Mouse (Mus musculus) C2C12 (cell line): Measurements from ENCODE around the gene Dnase1l3. TPM values are rescaled to one million over a fixed set of nuclear protein-coding genes. Genes with fewer than 3 reads are reported as not detected.
"Not testable (repeated sequence)": the region's sequence is repeated elsewhere in the genome, so short reads cannot be mapped to it uniquely, and the experiment has no call there.

Experiments used
- H3K27me3 ChIP-seq: one replicate; pipeline ENCODE4 v1.6.1; 2011; ENCODE audit not compliant: control insufficient read depth, insufficient read depth, insufficient read length
- H3K36me3 ChIP-seq: one replicate; pipeline ENCODE4 v1.6.1; 2011; ENCODE audit not compliant: control insufficient read depth, insufficient read depth
- H3K4me3 ChIP-seq: one replicate; pipeline ENCODE4 v1.5.1; 2011; ENCODE audit warnings: mild to moderate bottlenecking, control low read depth; ENCODE audit not compliant: poor library complexity, insufficient read depth, severe bottlenecking
- H3K79me2 ChIP-seq: one replicate; pipeline ENCODE4 v1.6.1; 2011; ENCODE audit not compliant: control insufficient read depth, insufficient read depth
- H3K79me3 ChIP-seq: one replicate; pipeline ENCODE4 v1.6.1; 2011; ENCODE audit warnings: low read depth, control low read depth
- H3ac ChIP-seq: one replicate; pipeline ENCODE3; 2011; ENCODE audit warnings: low read depth; ENCODE audit not compliant: control insufficient read depth, insufficient read length
- CEBPB ChIP-seq: IDR thresholded peaks from one replicate; pipeline ENCODE4 v1.6.1; 2011; ENCODE audit warnings: low read depth, mild to moderate bottlenecking, control low read depth, moderate library complexity
- CTCF ChIP-seq: IDR thresholded peaks from one replicate; pipeline ENCODE4 v1.5.1; 2011; ENCODE audit not compliant: control insufficient read depth, insufficient read depth, insufficient read length
- FOSL1 ChIP-seq: IDR thresholded peaks from one replicate; pipeline ENCODE4 v1.8.0; 2011; ENCODE audit warnings: mild to moderate bottlenecking, low read length; ENCODE audit not compliant: poor library complexity, insufficient read depth, severe bottlenecking
- MAX ChIP-seq: IDR thresholded peaks from one replicate; pipeline ENCODE4 v1.6.1; 2011; ENCODE audit warnings: mild to moderate bottlenecking, control low read depth
- MYOD1 ChIP-seq: IDR thresholded peaks from one replicate; pipeline ENCODE4 v1.6.1; 2011; ENCODE audit warnings: low read depth; ENCODE audit not compliant: control insufficient read depth, insufficient read length
- MYOG ChIP-seq: IDR thresholded peaks from one replicate; pipeline ENCODE4 v1.6.1; 2011; ENCODE audit not compliant: control insufficient read depth, insufficient read length; ENCODE audit errors: extremely low read depth
- USF1 ChIP-seq: IDR thresholded peaks from one replicate; pipeline ENCODE4 v1.6.1; 2011; ENCODE audit warnings: low read depth, mild to moderate bottlenecking, control low read depth, moderate library complexity
- polyA plus RNA-seq: library from polyadenylated mRNA; unstranded; fragments of >200 nt; fragmentation: generic; extraction: Trizol; gene quantifications from one replicate; pipeline ENCODE4 v1.2.1, GENCODE M21; 2012; ENCODE audit warnings: missing spikeins

Gene Dnase1l3
- polyA plus RNA-seq, 1 experiment, result not detected

DNA sequence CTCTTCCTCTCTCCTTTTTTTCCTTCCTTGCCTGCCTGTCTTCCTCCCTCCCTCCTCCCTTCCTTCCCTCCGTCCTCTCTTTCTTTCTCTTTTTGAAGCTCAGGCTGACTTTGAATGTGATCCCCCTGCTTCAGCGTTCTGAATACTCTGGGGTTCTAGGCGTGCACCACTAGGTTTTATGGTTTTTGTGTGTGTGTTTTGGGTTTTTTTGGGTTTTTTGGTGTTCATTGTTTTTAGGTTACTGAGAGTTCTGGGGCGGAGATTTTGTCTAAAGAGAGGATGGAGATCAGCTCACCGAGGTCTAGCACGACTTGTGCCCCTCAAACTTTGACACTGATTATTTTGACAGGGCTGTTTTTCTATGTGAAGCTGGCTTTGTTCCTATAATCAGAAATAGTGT is 17.6 kb upstream of the Dnase1l3 start:
- no peak for TF ChIP-seq USF1
- TF ChIP-seq CTCF, result no peak
- TF ChIP-seq MYOD1, result no peak
- no peak for TF ChIP-seq MAX
- H3ac ChIP-seq, result no peak overlapping the region
- no peaks in the 10 kb centered on the region for H3K36me3 ChIP-seq
- H3K27me3 ChIP-seq, result no peaks in the 10 kb centered on the region
- no peaks in the 10 kb centered on the region for H3K79me2 ChIP-seq
- H3K4me3 ChIP-seq, result no peak overlapping the region
- H3K79me3 ChIP-seq, result no peaks in the 10 kb centered on the region

DNA sequence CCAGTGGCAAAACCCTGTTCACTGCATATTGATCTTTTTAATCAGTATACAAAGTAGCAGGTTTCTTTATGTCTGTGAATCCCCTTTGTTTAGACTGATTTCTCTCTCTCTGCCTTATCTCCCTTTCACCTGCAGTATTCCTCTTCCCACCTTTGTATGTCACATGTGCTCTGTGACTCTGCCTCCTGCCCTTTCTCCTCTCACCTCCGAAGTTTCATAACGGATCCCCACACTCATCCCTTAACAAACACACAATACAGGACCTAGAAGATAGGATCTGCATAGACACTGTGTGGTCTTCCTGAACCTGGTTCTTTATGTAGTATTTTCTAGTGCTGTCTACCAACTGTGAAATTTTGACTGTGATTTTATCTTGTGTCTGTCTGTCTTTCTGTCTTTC is 16.9 kb upstream of the Dnase1l3 start:
- H3K27me3 ChIP-seq, result no peaks in the 10 kb centered on the region
- no peaks in the 10 kb centered on the region for H3K79me3 ChIP-seq
- H3K36me3 ChIP-seq, result no peaks in the 10 kb centered on the region
- TF ChIP-seq MAX (no peak), FOSL1 (no peak), USF1 (no peak), CEBPB (no peak), MYOG (no peak), CTCF (no peak), MYOD1 (no peak)
- no peaks in the 10 kb centered on the region for H3K79me2 ChIP-seq
- H3ac ChIP-seq, result no peak overlapping the region
- H3K4me3 ChIP-seq, result no peak overlapping the region

DNA sequence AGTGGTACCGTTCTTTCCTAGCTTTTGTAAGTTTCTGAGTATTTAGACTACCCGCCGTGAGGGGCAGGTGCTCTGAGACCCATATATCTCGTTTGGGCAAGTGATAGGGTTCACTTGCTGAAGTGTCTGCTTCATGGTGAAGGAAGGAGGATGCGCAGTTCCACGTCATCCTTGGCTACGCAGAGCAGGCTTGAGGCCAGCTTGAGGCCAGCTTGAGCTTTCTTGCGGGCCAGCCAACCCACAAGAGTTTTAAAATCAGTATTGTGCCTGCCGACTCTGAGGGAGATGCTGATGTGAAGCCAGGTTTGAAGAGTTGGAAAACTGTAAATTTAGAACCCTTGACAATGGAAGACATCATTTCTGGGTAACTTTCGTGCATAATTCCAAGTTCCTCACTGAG is 13.6 kb upstream of the Dnase1l3 start:
- no peaks in the 10 kb centered on the region for H3K36me3 ChIP-seq
- H3K79me3 ChIP-seq, result no peaks in the 10 kb centered on the region
- no peak overlapping the region for H3K4me3 ChIP-seq
- TF ChIP-seq MAX (no peak), CTCF (no peak), CEBPB (no peak), MYOD1 (no peak), USF1 (no peak), MYOG (no peak), FOSL1 (no peak)
- H3ac ChIP-seq, result no peak overlapping the region
- H3K79me2 ChIP-seq, result no peaks in the 10 kb centered on the region
- H3K27me3 ChIP-seq, result no peaks in the 10 kb centered on the region

DNA sequence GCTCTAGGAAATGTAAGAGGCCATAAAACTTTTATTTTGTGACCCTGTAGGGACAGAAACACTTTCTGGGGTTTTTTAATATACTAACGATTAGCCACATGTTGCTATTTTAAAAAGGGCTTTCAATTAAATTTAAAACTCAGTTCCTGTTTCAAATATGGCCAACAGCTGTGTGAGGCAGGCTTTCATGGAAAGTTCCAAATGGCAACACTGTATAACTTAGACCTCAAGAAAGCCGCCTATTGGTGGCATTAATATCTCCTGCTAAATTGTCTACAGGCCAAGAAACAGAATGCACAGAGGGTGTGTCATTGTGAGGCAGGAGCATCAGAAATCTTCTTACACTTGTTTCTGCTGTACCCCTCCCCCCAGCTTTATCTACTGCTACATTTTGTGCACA is 13.1 kb upstream of the Dnase1l3 start:
- no peaks in the 10 kb centered on the region for H3K79me2 ChIP-seq
- H3K36me3 ChIP-seq, result no peaks in the 10 kb centered on the region
- H3ac ChIP-seq, result no peak overlapping the region
- no peaks in the 10 kb centered on the region for H3K27me3 ChIP-seq
- H3K4me3 ChIP-seq, result no peak overlapping the region
- H3K79me3 ChIP-seq, result no peaks in the 10 kb centered on the region
- no peak for TF ChIP-seq MYOD1
- no peak for TF ChIP-seq CTCF
- TF ChIP-seq USF1, result no peak
- no peak for TF ChIP-seq MAX
- TF ChIP-seq MYOG, result no peak
- no peak for TF ChIP-seq FOSL1
- TF ChIP-seq CEBPB, result no peak

DNA sequence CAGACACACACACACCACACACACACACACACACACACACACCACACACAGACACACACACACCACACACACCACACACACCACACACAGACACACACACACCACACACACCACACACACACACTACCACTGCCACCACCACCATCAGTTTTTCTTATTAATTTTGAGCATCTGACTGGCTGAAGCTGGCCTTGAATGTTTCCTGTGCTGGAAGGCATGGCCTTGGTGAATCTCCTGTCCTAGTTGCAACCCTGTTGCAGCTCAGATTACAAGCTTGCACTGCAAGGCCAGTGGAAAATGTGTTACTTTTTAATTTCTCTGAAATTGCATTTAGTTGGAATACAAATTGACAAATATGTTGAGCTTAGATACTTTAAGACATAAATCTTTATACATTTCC is 12.7 kb upstream of the Dnase1l3 start:
- no peaks in the 10 kb centered on the region for H3K27me3 ChIP-seq
- no peak for TF ChIP-seq USF1
- TF ChIP-seq MYOD1, result no peak
- TF ChIP-seq MAX, result no peak
- no peak for TF ChIP-seq FOSL1
- no peaks in the 10 kb centered on the region for H3K36me3 ChIP-seq
- no peaks in the 10 kb centered on the region for H3K79me3 ChIP-seq
- no peak overlapping the region for H3K4me3 ChIP-seq
- no peak overlapping the region for H3ac ChIP-seq
- no peaks in the 10 kb centered on the region for H3K79me2 ChIP-seq

DNA sequence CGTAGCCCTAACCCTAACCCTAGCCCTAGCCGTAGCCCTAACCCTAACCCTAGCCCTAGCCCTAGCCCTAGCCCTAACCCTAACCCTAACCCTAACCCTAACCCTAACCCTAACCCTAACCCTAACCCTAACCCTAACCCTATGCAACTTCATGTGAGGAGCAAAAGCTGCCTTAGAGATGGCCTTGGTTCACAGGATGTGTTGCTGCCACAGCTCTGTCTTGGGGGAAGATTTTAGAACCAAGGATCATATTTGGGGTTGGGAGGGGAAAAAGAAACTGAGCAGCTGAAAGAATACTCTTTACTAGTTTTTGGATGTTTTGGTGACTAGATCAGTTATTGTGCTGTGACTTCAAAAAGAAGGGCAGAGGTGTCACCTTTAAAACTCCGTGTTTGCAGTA is 11.7 kb upstream of the Dnase1l3 start:
- H3K79me3 ChIP-seq, H3K4me3 ChIP-seq, H3K27me3 ChIP-seq, H3ac ChIP-seq, H3K79me2 ChIP-seq, H3K36me3 ChIP-seq: not testable (repeated sequence)
